Mouse (Mus musculus): ENCODE results near the gene Hdac4.

GRCm38 (mm10) chr1:92148527-92148926 is 47.0 kb downstream of the Hdac4 start:
- TF ChIP-seq CTCF (IDR thresholded peaks at IDR 0.05; ENCODE audit: low read depth) (no peak), EP300 (IDR thresholded peaks at IDR 0.05; ENCODE audit: low read depth) (no peak)

Data from liver, postnatal 0 days (tissue).